Mouse (Mus musculus) midbrain, embryonic 10.5 days (tissue): ENCODE measurements around the gene C1d. TPM values are rescaled to one million over a fixed set of nuclear protein-coding genes. Genes with fewer than 3 reads are reported as not detected.
A peak's percentile ranks its signal among the peaks of the same experiment; 100 is the strongest.

Experiments
- DNase-seq: peaks from one replicate; pipeline ENCODE4 v3.0.0-alpha.2; 2017; ENCODE audit warnings: low spot score
- H3K27ac ChIP-seq: fragments of 300-500 bp; sonication (generic); replicated peaks from 2 replicates; pipeline ENCODE4 v1.5.1; 2016; ENCODE audit warnings: mild to moderate bottlenecking
- H3K27me3 ChIP-seq: fragments of 300-500 bp; sonication (generic); 2 replicates; pipeline ENCODE4 v1.6.1; 2016; ENCODE audit warnings: low read depth, mild to moderate bottlenecking; ENCODE audit not compliant: poor library complexity, severe bottlenecking
- H3K36me3 ChIP-seq: fragments of 300-500 bp; sonication (generic); 2 replicates; pipeline ENCODE4 v1.6.1; 2016; ENCODE audit warnings: mild to moderate bottlenecking, moderate library complexity
- H3K4me1 ChIP-seq: fragments of 300-500 bp; sonication (generic); 2 replicates; pipeline ENCODE4 v1.6.1; 2016
- H3K4me3 ChIP-seq: fragments of 300-500 bp; sonication (generic); 2 replicates; pipeline ENCODE4 v1.5.1; 2016; ENCODE audit warnings: mild to moderate bottlenecking, moderate library complexity
- H3K9me3 ChIP-seq: fragments of 300-500 bp; sonication (generic); replicated peaks from 2 replicates; pipeline ENCODE4 v1.6.1; 2016; ENCODE audit warnings: mild to moderate bottlenecking
- WGBS: fragments of 180-500 bp; shearing (Covaris S2); methylation state at CpG from one replicate; pipeline ENCODE4 v1.1.7; 2016; 5-methylcytosine and 5-hydroxymethylcytosine counted together
- polyA plus RNA-seq: library from polyadenylated mRNA; unstranded; fragments of >200 nt; fragmentation: Nextera tagmentation; extraction: Ambion mirVana; gene quantifications from 2 replicates; pipeline ENCODE4 v1.2.1, GENCODE M21; 2016

The C1d gene
- polyA plus RNA-seq, 1 experiment from 2014 or later, result 107 TPM

DNA sequence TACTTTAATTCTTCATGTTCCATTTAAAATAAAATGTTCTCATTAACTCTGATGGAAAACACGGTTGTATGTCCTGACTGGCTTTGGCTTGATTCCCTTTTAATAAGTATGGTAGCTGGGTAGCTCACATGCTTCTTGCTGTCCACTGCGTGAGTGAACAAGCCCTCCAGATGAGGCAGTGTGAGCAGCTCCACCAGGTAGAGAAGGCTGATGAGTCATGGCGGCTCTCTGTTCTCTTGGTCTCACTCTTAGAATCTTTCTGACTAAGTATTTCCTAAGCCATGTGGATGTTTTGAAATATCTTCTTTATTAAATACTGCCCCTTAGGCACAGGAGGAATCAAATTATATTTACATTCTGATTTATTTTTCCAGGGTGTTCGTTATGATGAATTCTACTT is 9.8 kb downstream of the C1d start:
- peaks cover 18% of the 10 kb centered on the region for H3K36me3 ChIP-seq
- DNase-seq, result no peak
- no peaks in the 10 kb centered on the region for H3K4me1 ChIP-seq
- no peaks in the 10 kb centered on the region for H3K9me3 ChIP-seq
- no peak overlapping the region for H3K4me3 ChIP-seq
- H3K27me3 ChIP-seq, result no peaks in the 10 kb centered on the region
- WGBS, result 93% methylated on average over 4 of the region's 4 CpGs
- H3K27ac ChIP-seq, result no peak overlapping the region

DNA sequence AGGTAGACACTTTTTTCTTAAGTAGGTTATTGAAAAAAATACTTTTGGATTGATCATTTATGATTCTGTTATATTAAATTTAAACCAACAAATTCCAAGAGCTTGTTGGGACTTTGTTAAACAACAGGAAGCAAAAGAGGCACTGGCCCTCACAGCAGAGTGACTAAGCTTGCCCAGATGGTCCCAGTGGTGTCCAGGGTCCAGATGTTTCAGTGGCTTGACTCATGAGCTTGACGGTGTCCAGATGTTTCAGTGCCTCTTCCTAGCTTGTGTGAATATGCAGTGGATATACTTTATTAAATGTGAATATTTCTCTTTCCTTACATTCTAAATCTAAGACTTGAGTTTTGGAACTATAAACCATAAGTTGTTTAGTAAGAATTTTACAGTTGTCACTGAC is 11.4 kb downstream of the C1d start:
- Histone ChIP-seq H3K4me1 (peaks cover 6% of the 10 kb centered on the region), H3K36me3 (peaks cover 16% of the 10 kb centered on the region), H3K9me3 (no peaks in the 10 kb centered on the region), H3K27ac (no peak overlapping the region), H3K4me3 (no peak overlapping the region), H3K27me3 (no peaks in the 10 kb centered on the region)
- DNase-seq, result no peak
- 89% methylated on average over 1 of the region's 1 CpGs for WGBS

DNA sequence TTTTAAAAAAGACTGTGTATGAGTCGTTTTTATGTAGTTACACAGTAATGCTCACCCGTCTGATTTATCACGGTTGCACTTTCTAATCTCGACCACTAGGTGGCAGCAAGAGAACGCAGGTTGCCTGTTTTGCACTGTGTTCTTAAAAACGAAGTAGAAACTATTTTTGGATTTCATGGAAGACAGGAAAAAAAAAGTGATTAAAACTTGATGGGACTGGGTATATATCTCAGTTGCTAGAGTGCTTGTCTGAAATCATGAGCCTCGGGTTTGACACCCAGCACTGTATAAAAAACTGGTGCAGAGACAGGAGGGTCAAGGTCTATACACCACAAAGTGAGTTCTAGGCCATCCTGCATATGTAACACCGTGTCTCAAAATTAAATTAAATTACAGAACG is 22.6 kb downstream of the C1d start:
- Histone ChIP-seq H3K27me3 (no peaks in the 10 kb centered on the region), H3K9me3 (no peaks in the 10 kb centered on the region), H3K36me3 (no peaks in the 10 kb centered on the region), H3K4me1 (no peaks in the 10 kb centered on the region), H3K4me3 (no peak overlapping the region), H3K27ac (no peak overlapping the region)
- WGBS, result 21% methylated on average over 9 of the region's 9 CpGs
- DNase-seq, result peak; percentile 50

DNA sequence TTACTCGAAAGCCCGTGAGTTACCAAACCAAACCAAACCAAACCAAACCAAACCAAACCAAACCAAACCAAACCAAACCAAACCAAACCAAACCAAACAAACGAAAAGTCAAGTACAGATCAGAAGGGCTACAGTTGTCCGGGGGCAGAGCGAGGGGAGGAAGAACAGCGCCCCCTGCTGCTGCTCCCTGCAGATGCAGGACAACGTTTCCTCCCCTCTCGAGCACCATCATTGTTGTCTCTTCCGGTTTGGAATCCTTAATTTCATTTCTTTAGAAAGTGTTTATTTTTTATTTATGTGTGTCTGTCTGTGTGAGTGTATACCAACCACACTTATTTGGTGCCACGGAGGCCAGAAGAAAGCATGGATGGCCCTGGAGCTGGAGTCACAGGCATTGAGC is 26.7 kb downstream of the C1d start:
- Histone ChIP-seq H3K36me3 (no peaks in the 10 kb centered on the region), H3K4me3 (no peak overlapping the region), H3K9me3 (no peaks in the 10 kb centered on the region), H3K27me3 (no peaks in the 10 kb centered on the region), H3K27ac (no peak overlapping the region), H3K4me1 (no peaks in the 10 kb centered on the region)
- no peak for DNase-seq
- 69% methylated on average over 10 of the region's 10 CpGs for WGBS

DNA sequence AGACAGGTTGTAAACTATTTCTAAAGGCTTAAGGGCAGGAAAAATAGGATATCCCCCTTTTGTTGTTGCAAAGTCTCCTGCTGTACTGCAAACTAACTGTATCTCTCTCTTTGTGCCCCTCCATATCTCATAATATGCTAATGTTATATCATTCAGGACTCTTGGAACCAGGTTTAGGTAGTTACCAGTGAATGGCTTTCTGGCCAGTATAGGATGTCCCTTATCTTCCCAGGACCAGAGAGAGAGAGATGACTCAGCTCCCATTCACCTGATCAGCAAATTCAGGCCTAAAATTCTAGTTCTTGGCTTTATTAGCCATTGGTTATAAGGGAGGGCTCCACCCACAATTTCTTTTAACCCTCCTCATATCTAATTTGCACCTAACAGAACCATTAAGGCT is 31.5 kb downstream of the C1d start:
- H3K9me3 ChIP-seq, result no peaks in the 10 kb centered on the region
- no peak overlapping the region for H3K4me3 ChIP-seq
- H3K27me3 ChIP-seq, result no peaks in the 10 kb centered on the region
- H3K27ac ChIP-seq, result no peak overlapping the region
- DNase-seq, result no peak
- H3K36me3 ChIP-seq, result no peaks in the 10 kb centered on the region
- H3K4me1 ChIP-seq, result no peaks in the 10 kb centered on the region

DNA sequence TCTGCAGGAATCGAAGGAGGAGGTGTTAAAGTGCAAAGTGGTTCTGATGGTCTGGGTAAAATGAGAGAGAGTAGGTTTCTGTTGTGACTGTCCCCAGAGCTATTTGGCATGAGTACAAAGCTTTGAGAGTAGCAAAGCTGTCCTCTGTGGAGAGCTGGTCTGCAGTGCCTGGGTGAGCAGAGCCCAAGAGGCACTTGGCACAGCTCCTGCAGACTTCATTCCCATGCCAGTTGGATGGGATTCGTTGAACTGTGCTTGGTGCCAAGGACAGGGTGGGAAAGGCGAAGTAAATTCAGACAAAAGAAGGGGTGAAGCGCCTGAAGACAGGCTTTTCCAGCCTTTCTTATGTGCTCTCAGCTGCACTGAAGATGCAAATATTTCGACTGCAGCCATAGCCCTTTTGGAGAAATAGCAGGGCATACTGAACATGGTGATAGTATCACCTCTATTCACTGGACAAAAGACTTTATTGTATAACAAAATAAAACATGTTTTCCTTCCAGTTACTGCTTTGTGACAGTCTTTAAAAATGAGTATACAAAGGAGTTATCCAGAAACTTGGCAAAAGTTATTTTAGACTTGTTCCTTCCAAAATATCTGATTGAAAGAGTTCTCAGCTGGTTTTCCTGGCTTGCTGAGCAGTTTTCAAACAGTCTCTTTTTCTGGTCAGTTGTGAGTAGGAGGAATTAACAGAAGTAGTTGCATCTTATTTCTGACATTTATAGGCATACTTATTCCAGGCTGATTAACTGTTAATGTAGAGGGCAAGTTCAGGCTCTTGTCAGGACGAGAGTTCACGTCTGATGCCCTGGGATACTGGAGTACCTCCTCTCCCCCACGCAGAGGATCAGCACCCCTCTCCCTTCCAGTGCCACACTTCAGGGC is 48.9 kb downstream of the C1d start:
- Histone ChIP-seq H3K27me3 (no peaks in the 10 kb centered on the region), H3K27ac (no peak overlapping the region), H3K9me3 (no peaks in the 10 kb centered on the region), H3K4me1 (no peaks in the 10 kb centered on the region), H3K4me3 (no peak overlapping the region), H3K36me3 (no peaks in the 10 kb centered on the region)
- WGBS, result 86% methylated on average over 8 of the region's 8 CpGs
- no peak for DNase-seq

DNA sequence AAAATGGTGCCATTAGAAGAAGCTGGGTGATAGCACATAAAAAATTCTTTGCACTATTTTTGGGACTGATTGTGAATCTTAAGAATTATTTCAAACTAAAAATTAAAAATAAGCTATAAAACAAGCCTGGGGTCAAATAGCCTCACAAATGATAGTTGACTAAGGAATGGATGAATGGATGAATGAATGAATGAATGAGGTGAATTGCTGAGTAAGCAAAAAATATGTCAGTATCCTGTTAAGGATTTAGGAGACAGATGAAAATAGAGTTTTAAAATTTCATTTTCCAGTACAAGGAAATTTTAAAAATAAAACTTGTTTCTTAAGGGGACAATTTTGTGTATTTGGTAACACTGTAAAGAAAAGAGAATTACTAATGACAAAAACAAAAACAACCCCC is 50.1 kb downstream of the C1d start:
- H3K9me3 ChIP-seq, result no peaks in the 10 kb centered on the region
- no peaks in the 10 kb centered on the region for H3K4me1 ChIP-seq
- no peaks in the 10 kb centered on the region for H3K27me3 ChIP-seq
- H3K27ac ChIP-seq, result no peak overlapping the region
- no peak for DNase-seq
- no peaks in the 10 kb centered on the region for H3K36me3 ChIP-seq
- H3K4me3 ChIP-seq, result no peak overlapping the region

Other genes starting within 250 kb of the C1d start
- 16.4 and 21.0 TPM in 2 replicates for gene Cnrip1, start 206.0 kb upstream of the C1d start, polyA plus RNA-seq
- 5.4 and 5.5 TPM in 2 replicates for gene Plek, start 205.2 kb upstream of the C1d start, polyA plus RNA-seq
- gene Ppp3r1, start 98.3 kb upstream of the C1d start, polyA plus RNA-seq, result 77.3 and 84.7 TPM in 2 replicates
- 30.0 and 31.0 TPM in 2 replicates for gene Wdr92, start 75.5 kb upstream of the C1d start, polyA plus RNA-seq
- gene Pno1, start 46.0 kb upstream of the C1d start, polyA plus RNA-seq, result 94.6 and 123 TPM in 2 replicates